Mouse (Mus musculus) frontal cortex, postnatal 25 days (tissue): ENCODE measurements at regions not wholly inside any gene's neighbourhood (a gene's known extent, or its start where the extent isn't known, plus 50 kb on each side); places are given as distances from the start of the nearest gene placed in this dataset.

Source experiments
- DNase-seq, 2 experiments: peaks; one replicate each; pipeline ENCODE4 v3.0.0; 2022; ENCODE audit warnings: low spot score in 2 of 2

DNA sequence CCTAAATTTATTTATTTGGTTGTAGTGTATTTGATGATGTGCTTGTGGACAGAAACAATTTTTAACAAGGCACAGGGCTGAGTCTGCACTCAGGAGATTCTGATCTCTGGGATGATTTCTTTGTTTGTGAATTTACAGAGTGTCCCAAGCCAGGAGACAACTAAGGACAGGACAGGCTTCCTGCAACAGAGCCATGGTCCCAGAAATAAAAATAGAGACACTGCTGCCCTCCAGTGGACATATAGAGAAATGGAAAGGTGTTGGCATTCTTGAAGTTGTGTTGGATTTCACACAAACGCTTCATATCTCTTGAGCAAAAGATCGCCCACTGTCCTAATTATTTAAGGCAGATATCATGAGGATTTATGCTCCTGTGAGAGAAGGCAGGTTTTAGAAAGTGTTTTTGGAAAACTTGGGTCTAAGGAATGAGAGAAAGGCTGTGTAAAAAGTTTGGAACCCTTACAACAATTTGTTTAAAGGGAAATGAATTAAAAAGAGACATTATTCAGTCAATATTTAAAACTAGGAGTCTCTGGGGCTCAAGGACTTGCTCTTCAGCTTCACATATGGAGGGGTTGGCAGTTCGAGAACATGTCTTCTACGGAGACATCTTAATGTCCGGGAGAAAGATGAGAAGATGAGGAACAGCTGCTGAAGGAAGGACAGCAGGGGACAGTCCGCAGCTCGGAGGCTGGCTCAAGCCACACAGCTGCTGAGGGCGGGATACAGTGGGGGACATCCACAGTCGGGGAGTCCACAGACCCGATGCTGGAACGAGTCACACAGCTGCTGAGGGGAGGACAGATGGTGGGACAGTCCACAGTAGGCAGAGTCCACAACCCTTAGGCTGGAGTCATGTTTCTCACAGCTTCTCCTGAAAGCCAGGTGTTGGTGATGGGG lies 263.5 kb downstream of the Ankrd50 start:
- DNase-seq, result peak in 1 of 2 experiments; percentile 50

DNA sequence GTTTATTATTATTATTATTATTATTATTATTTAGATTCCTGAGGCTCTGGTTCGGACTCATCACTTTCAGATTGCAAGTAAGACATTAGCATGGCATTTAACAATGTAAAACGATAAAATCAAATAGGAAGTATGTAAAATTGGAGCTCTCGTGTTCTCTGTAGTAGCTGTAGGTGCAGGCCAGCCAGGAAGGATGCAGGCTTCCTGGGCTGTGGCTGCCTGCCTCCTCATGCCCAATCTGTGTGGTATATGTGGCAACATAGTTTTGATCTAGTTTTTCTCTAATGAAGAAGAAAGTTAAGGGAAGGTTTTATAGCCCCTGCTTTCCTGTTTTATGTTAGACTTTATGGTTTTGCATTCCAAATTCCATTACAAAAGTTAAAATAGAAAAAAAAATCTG lies 275.6 kb downstream of the Ankrd50 start:
- no peak for DNase-seq

DNA sequence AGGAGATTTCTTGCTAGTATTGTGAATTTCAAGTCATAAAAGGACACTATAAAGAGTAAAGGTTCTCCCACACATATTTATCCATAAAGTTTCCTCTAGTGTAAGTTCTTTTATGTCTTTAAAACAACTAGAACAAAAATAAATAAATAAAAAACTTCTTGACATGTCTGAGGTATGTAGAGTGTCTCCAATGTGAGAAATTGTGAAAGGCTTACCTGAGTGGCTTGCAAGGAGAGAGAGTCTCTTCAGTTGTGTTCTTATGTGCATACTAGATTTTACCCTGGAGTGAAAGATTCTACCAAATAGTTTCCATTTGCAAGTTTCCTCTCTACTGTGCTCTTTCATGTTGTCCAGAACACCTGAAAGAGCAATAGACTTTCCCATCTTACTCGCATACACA lies 276.8 kb downstream of the Ankrd50 start:
- no peak for DNase-seq

DNA sequence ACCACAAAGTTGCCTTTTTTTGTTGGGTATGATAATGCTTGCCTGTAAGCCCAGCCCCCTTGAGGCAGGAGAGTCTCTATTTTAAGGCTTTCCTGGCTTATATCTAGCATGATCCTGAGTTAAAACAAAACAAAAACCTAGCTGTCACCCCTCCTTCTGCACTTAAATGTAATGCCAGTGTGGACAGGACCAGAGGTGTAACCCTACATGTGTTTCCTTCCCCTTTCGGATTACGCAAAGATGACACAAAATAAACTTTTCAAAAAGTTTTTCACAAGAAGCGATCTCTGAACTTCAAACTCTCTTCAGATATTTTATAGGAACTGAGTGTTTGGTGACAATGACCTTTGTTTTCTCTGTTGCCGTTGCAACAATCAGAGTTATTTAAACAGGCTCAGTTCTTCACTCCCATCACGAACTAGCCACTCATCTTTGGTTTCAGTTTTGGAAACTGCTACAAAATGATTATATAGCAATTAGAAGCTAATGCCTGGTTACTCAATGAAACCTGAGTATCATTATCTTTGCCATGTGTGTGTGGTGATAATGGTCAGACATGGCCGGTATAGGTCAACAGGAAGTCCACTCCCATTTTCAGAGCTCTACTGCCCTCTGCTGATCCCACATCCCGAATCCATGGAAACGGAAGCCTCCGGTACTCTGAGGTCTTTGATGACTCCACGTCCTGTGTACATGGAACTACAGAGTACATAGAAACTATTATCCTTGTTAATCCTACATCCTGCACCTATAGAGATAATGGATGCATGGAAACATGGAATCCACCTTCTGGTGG lies 282.6 kb downstream of the Ankrd50 start:
- DNase-seq, result peak; percentile 39 to 56

DNA sequence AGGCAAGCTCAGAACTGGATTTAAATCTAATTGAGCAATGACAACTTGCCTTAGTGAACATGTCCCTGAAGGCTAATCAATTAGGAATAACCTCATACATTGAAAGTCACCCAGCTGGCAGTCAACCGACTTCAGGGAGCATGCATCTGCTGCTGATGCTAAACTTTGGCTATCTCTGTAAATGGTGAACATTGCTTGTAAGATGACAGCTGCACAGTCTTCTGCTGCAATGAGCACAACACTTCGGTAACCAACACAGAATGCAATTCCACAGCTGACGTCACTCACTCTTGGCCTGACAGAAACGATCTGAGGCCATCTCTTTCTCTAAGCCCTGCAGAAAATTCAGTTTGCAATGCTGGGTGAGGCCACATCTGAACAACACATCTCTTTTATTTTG lies 290.6 kb downstream of the Ankrd50 start:
- no peak for DNase-seq

DNA sequence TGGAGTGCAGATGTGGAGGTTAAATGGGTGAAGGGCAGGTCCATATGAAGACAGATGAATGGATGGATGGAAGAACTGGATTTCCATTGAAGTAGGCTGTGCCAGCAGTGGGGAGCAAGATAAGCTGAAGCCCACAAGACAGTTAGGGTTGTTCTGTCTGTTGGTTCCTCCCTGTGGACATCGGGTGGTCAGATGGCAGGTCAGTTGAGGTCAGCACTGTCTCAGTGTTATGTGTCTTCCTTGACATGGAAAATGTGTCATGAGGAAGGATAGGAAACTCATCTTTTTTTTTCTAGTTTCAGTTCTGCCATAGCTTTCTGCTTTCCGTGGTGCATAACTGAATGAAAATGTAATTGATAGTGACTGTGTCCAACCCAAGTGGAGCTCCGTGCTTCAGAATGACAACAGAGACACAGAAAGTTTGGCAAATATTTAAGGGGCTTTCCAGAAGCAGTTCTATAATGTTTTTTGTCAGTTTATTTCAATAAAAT lies 297.2 kb downstream of the Ankrd50 start:
- no peak for DNase-seq

DNA sequence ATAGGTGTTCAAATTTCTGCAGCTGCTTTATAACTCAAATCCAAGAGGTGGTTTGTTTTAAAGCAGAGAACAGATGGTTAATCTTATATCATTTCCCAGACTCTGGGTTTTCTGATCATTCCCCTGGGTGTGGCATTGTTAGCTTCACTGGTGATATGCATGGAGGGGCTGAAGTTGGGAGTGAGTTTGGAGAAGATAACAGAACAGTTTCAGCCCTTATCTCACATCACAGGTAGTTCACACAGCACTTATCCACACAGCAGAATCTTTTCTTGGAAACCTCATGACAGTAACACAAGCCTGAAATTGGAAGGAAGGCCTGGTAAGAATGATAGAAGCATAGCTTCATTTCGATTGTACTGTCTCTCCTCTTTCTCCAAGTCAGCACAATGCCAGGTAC lies 298.1 kb downstream of the Ankrd50 start:
- DNase-seq, result no peak

DNA sequence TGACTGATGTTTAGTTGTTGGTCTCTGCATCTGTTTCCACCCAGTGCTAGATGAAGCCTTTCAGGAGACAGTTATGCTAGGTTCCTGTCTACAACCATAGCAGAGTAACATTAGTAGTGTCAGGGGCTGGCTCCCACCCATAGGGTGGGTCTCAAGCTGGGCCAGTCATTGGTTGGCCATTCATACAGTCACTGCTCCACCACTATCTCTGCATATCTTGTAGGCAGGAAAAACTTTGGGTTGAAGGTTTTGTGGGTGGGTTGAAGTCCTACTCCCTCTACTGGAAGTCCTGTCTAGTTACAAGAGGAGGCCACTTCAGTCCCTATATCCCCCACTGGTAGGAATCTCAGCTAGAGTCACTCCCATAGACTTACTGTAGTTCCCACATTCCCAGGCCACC lies 306.3 kb downstream of the Ankrd50 start:
- DNase-seq, result no peak

DNA sequence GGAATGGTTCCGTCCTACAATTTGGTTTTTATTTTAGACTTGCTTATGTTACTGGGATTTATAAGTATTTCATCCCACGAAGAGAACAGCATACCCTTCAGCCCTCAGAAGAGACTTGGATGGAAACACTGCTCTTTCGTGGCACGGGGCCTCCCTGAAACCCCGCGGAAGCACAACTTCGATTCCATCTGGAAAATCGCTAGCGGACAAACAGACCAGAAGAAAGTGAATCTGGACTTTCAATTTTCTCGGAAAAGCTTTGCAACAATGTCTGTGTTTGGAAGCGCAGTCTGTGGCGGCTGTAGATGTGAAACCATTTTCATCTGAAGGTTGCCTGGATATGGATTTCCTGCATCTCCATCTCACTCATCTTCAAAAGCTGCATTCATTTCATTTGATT lies 308.7 kb downstream of the Ankrd50 start:
- no peak for DNase-seq

DNA sequence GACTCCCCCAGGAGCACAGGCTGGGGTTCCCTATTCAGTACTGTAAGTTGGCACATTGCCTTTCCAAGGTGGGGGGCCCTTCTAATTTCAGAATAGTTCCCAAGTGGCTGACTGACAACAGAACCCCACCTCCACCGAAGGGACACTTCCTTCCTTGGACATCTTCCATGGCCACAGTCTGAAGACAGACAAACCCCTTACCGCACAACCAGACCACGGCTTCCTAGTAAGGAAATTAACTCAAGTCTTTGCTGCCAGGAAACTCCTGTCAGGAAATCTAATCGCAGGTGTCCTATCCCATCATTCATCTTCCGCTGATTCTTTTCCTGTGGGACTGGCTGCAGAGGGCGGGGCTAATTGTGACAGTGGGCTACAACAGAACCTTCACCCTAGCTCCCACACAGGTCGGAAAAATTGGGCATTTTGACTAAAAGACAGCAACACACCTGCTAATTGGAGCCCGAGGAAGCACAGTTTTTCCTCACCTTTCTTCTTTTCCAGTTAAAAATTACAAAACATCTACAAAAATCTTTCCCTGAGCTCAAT lies 309.8 kb downstream of the Ankrd50 start:
- DNase-seq, result no peak

DNA sequence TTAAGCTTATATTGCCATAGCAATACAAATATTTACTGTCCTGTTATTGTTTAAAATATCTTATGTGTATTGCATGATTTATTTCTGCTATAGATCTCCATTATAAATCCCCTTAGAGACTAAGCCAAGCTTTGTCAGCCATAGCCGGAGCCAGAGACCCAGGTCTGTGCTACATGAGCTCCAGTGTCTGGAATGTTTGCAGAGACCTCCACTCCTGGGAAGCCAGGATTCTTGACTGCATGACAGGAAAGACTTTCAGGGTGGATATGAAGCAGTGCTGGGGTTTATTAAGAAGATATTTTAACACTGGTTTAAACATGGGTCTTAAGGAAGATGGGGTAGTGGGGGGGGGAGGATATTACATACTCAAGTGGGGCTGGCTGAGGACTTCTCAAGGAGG lies 332.2 kb downstream of the Ankrd50 start:
- no peak for DNase-seq

DNA sequence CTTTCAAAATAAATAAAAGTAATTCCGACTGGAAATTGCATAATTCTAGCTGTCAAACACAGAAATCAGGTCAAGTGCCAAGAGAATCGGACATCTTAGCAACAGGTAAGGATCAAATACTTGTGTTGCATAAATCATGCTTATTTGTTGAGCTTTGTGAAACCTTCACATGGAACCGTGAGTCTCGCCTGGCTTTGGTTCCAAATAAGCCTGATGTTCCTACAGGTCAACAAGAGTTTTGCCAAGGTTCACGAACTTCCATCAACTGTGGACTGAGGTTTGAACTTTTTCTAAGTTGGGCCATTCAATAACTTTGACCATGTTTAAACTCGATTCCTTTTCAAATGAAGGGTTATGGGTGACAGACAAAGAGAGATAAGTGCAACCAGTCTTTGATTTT lies 332.8 kb downstream of the Ankrd50 start:
- DNase-seq, result no peak

DNA sequence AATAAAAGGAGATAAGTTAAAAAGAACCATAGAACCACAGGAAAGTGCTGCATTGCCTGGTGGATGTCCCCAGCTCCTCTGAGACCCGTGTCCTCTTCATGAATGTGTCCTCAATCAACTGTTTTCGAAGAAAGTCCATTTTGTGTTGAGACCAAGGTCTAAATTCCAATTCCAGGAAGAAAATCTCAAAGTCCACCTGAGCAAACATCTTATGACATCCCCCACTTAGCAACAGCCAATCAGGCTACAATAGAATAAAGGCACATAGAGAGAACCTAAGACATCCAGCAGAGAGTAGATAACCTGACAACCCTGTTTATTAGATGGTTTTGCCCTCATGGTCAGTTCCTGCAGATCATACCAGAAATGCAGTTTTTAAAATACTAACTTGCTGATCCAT lies 338.0 kb downstream of the Ankrd50 start:
- no peak for DNase-seq

DNA sequence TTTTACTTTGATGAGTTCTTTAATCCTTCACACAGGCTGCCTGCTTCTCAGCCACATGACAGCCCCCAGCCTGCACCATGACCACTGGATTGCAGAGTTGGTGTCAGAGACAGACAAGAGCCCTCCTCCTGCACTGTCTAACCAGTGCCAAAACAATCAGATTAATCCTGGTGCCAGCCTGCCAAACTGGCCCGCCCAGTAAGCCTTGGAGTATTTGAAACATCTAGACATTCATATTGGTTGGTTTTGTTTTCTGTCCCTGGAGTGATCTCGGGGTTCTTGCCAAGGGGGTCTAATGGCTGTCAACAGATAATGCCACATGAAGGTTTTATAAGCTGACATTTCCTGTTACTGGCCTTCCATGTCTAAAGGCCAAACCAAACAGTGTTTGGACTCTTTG lies 339.2 kb downstream of the Ankrd50 start:
- DNase-seq, result no peak

DNA sequence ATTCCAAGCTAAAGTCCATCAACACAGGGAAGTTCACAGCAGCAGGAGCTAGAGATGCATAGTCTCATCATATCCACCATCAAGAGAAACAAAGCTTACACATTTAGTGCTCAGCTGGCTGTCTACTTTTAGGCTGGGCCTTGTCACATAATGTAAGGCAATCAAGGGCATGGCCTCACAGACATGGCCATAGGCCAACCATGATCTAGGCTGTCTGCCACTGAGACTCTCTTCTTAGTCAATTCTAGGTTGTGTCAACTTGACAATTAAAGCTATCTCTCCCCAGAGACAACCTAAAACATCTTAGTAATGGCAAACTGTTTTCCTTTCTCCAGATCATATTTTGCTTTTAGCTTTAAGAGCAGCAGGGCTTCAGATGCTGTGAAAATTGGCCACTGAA lies 340.0 kb downstream of the Ankrd50 start:
- DNase-seq, result no peak

DNA sequence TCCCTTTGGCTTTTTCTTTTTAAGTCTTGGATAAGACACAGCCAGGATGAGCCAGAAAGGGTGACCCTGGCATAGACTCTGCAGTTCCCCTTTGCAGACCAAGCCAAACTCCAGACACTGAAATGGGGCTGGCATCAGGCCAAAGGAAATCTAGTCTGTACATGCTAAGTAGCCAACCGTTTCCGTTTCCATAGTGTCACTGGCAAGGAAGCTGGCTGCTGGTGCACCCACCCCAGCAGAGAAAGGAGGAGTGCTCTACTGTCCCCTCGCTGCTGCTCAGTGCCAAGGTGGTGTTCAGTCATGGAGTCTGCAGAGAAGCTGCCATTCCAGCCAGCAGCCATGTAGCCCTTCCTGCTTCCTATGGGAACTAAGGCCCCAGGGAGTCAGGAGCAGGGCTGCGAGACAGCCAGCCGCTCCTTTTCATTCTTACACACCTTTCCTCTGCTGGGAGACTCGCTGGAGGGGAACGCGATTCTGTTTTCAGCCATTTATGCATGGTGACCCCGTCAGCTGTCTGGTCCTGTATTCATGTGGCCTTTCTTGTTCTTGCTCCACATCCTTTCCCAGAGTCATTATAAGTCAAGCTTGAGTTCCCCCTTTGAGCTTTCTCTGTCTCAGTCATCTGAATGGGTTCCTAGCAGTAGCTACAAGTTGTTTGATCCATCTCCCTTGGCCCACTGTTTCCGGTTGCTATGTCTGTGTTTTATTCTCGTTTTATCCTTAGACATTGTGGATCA lies 341.3 kb downstream of the Ankrd50 start:
- peak; percentile 33 to 44 for DNase-seq

DNA sequence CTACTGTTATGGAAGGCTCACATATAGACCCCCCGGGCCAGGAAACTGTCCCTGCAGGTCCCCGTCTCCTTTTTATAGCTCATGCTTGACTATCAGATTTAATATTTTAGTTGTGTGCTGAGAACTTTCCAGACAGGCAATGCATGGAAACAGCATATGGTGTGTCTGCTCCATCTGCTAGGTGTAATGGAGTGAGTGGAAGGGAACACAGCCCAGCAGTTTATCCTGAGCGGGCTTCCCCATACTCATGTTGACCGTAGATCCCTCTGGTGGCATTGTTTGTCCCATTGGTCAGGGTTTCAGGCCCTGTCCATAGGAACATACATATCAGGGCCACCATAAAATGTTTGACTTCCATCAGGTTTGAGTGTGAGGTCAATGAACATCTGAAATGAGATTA lies 345.3 kb downstream of the Ankrd50 start:
- peak in 1 of 2 experiments; percentile 8 for DNase-seq

DNA sequence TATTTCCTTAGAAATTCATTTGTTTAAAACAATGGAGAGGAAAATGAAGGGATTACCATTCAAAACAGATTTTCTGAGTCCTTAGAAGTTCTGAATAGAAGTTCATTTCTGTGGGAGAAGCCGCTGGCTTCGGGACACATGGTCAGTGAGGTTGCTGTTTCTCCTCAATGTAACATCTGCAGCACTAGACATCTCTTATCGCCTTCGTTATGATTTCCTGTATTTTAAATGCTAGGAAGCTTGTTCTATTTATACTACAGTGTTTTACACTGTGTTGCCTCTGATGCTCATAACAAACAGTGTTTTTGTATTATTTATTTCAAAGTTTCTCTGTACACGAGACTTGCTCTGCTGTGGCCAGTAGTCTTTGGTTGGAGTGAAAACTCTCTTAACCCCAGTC lies 346.6 kb downstream of the Ankrd50 start:
- no peak for DNase-seq

DNA sequence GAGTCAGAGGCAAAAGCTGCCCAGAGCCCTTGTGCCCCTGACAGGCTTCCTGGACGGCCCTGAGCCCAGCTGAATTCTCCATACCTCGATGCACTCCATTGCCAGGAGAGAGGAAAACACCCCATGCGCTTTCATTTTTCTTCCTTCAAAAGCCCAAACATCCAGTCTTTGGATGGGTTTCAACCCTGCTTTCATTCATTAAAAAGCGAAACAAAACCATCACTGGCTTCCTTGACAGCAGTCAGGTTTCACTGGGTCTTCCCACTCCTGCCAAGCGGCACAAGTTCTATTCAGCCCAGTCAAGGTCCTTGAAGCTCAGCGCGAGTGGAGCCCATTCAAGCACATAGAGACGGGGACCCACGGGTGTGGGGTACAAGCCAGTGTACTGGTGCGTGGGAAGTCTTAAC lies 348.8 kb downstream of the Ankrd50 start:
- no peak for DNase-seq

DNA sequence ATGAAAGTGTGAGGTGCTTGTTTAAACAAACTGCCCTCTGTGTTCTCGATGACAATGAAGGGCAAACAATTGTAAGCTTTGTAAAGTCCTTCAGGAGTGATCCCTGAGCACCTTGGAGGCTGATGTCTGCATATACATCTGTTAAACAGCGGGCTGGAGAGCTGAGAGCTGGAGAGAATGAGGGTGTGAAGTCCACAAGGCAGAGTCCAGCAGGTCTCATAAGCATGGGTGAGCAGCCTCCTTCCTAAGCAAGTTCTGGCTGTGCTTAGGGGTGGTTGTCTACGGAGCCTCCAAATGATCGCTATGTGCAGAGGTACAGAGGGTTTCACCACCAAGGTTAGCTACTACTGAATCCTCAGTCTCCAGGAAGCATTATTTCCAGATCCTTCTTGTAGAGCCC lies 350.2 kb downstream of the Ankrd50 start:
- DNase-seq, result no peak

DNA sequence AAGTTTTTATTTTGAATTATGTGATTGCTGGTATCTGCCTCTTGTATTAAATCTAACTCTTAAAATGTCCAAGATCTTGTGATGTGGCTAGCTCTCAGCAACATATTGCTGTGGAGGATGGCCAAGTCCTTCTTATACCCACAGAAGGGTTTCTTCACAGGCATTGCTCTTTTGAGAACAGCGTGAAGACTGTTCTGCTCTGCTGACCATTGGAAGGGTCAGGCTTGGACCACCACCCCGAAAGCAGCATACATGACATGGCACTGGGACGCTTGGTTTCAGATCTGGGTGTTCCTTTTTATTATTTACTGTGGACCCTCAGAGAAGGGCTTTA lies 352.8 kb downstream of the Ankrd50 start:
- DNase-seq, result no peak
